10 mouse cellular contexts compared by ENCODE assay signal in genomic region chr5:125278314-125278713, GRCm38 (mm10).
DNase-seq lines count a peak whose midpoint lies in the region; ATAC-seq and TF ChIP-seq lines count a peak whose summit lies in the region.
"Had no signal": no experiment of that assay in that cellular context is flagged by ENCODE, and none has a peak within 500 bp of the region (broad histone marks: within the 10 kb centered on the region; RNA-seq: fewer than 3 reads in every experiment).

No protein-coding gene starts in this region.

- WGBS in midbrain, postnatal 0 days: 32% methylated on average over 6 of the region's 6 CpGs

- no peaks in the 10 kb centered on the region for H3K27me3 ChIP-seq in midbrain, postnatal 0 days (ENCODE audit: insufficient read depth, low read length)
- H3K27me3 ChIP-seq: embryonic facial prominence, embryonic 12.5 days; kidney, embryonic 15.5 days; neural tube, embryonic 12.5 days had no signal

- H3K27ac ChIP-seq in midbrain, postnatal 0 days (ENCODE audit: low read depth, low read length): no peak overlapping the region
- H3K27ac ChIP-seq: kidney, embryonic 15.5 days; neural tube, embryonic 12.5 days had no signal

- H3K9me3 ChIP-seq in midbrain, postnatal 0 days (ENCODE audit: low read length): no peaks in the 10 kb centered on the region
- H3K9me3 ChIP-seq: embryonic facial prominence, embryonic 12.5 days; kidney, embryonic 15.5 days; neural tube, embryonic 12.5 days had no signal

- H3K4me2 ChIP-seq in midbrain, postnatal 0 days (ENCODE audit: low read depth, low read length, poor library complexity, severe bottlenecking): no peak overlapping the region
- H3K4me2 ChIP-seq: embryonic facial prominence, embryonic 12.5 days; kidney, embryonic 15.5 days; neural tube, embryonic 12.5 days had no signal

- no peak for ATAC-seq in midbrain, postnatal 0 days (ENCODE audit: low FRiP score)

- no peak overlapping the region for H3K4me3 ChIP-seq in midbrain, postnatal 0 days (ENCODE audit: low read depth, low read length)
- H3K4me3 ChIP-seq: embryonic facial prominence, embryonic 12.5 days; kidney, embryonic 15.5 days; neural tube, embryonic 12.5 days had no signal

- DNase-seq in kidney, postnatal 10 days: peak; percentile 48
- no peak for DNase-seq in kidney, adult 9 months
- DNase-seq in CD8-positive naive resting alpha-beta T cell, adult 2 months (ENCODE audit: low read depth in 2 of 2, low spot score in 2 of 2): peak; percentile 13 to 22
- peak; percentile 22 for DNase-seq in MN1 (ENCODE audit: low spot score)
- DNase-seq in midbrain, postnatal 0 days (ENCODE audit: low spot score): no peak
- DNase-seq in ovary, postnatal 14 days (ENCODE audit: low spot score): no peak
- DNase-seq in ovary, postnatal 36 days (ENCODE audit: low spot score): no peak

- H3K9ac ChIP-seq in midbrain, postnatal 0 days (replicated peaks; ENCODE audit: low read length, poor library complexity, severe bottlenecking): no peak overlapping the region
- H3K9ac ChIP-seq: embryonic facial prominence, embryonic 12.5 days; kidney, embryonic 15.5 days; neural tube, embryonic 12.5 days had no signal

- no peaks in the 10 kb centered on the region for H3K4me1 ChIP-seq in midbrain, postnatal 0 days (ENCODE audit: insufficient read depth, low read length)

- TF ChIP-seq CTCF in midbrain, postnatal 0 days (IDR thresholded peaks at IDR 0.05): peak; percentile 66

- 0 out of 2 replicates have a peak, but pooled peaks cover 8% of the 10 kb centered on the region for H3K36me3 ChIP-seq in midbrain, postnatal 0 days (ENCODE audit: insufficient read depth, low read length)
- H3K36me3 ChIP-seq: neural tube, embryonic 12.5 days had no signal

Comparison
In these comparisons a context has a peak if more than half of its experiments do, and no peak if none do; other contexts are left out.
1. DNase-seq: peak in kidney, postnatal 10 days (single experiment), CD8-positive naive resting alpha-beta T cell, adult 2 months (2 of 2) and MN1 (single experiment); none in kidney, adult 9 months (single experiment), midbrain, postnatal 0 days (single experiment), ovary, postnatal 14 days (single experiment) and ovary, postnatal 36 days (single experiment).